Mouse (Mus musculus): ENCODE measurements around the gene Ckap4.

- no peak for TF ChIP-seq CTCF (IDR thresholded peaks at IDR 0.05)
- TF ChIP-seq EP300 (IDR thresholded peaks at IDR 0.05) = no peak
These were observed 35.0 kb downstream of the Ckap4 start for GRCm38 (mm10) chr10:84498867-84499266.
